Mouse (Mus musculus) heart, adult 8-10 months (tissue): ENCODE data around the gene Sarnp. TPM values are rescaled to one million over a fixed set of nuclear protein-coding genes. Genes with fewer than 3 reads are reported as not detected.

Experiments
- DNase-seq: peaks from one replicate; pipeline ENCODE4 v3.0.0; 2022; ENCODE audit warnings: low spot score
- total RNA-seq, 4 experiments: library from RNA; stranded (reverse); gene quantifications; 2 replicates each; pipeline ENCODE4 v1.2.4; 2022

Sarnp gene
- 10 to 100 TPM; 31.5 to 40.7 (median 36.8) TPM for total RNA-seq

DNA sequence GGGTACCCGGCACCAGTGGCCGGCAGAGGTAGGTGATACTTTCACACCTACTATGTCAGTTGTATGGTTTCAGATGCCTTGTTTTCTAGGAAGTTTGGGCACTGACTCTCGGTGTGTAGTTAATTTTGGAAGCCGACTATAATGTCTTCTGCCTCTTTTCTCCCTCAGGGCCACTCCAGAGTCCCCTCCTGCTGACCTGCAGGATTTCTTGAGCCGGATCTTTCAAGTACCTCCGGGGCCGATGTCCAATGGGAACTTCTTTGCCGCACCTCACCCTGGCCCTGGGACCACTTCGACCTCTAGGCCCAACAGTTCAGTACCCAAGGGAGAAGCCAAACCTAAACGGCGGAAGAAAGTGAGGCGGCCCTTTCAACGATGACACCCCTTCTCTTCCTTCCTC, at the start of gene Sarnp:
TSS of gene Sarnp (plus strand) at position 301 of the 400 bp plus-strand sequence.
- no peak for DNase-seq

DNA sequence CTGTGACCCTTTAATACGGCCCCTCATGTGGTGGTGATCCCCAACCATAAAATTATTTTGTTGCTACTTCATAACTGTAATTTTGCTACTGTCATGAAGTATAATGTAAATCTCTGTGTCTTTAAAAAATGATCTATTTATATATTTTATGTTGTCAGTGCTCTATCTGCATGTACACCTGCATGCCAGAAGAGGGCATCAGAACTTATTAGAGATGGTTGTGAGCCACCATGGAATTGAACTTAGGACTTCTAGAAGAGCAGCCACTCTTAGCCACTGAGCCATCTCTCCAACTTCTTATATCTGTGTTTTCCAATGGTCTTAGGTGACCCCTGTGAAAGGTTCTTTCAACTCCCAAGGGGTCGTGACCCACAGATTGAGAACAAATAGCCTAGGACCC, 44.2 kb upstream of the Sarnp start:
- no peak for DNase-seq

DNA sequence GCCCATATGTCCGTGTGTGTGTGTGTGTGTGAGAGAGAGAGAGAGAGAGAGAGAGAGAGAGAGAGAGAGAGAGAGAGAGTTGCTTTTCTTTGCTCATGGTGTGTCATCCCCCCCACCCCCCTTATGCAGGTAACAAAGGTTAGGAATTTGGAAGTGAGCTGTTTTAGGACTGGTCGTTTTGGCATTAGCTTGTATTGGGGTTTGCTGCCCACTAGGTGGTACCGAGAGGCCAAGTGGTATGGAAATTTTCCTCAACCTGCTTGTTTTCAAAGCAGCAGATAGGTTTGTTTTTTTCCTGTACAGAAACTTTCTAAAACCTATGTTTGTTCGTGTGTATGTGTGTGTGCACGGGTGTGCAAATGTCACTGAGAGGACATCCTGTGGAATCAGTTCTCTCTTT, 43.4 kb upstream of the Sarnp start:
- no peak for DNase-seq

DNA sequence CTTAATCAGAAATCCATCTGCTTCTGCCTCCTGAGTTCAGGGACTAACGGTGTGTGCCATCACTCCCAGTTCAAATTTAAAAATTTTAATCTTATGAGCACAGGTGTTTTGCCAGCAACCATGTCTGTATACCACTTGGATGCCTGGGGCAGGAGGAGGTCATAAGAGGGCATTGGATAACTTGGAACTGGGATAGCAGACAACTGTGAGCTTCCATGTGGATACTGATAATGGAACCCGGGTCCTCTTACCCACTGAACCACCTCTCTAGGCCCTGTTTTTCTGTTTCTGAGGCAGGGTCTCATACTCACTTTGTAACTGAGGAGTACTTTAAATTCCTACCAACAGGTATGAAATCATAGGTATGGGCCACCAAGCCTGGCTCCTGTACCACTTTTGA, 38.7 kb upstream of the Sarnp start:
- DNase-seq, result no peak

DNA sequence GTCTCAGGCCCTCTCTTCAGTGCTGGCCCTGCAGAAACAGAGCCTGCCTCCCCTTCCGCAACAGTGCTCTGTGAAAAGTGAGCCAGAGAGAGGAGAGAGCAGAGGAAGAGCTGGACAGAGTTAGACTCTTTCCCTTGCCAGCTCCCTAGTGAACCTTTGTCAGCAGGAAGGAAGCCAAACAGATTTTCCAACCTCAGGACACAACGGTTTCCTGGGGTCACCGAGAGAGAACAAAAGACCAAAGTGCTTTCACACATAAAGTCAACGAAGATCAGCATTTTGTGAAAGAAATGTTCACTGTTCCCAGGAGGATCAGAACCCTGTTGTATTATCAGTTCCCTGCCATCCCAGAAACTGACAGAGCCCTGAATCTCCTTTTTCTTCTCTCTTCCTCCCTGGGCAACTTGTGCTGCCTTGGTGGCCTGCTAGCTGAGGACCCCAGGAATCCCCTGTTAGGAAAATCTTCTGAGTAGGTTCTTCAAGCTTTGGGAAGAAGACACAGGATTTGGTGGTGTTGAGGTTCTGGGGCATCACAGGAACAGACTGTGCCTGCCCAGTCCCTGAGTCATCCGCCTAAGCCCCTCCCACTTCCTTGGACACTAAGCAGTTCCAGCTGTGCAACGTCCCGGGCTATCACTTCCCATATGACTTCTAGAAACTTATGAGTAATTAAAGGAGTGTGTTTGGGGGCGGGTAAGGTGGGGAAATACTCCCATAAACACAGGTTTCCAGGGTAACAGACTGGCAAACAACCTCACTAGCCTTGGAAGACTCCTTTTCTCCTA, 37.9 kb upstream of the Sarnp start:
- peak; percentile 94 for DNase-seq

DNA sequence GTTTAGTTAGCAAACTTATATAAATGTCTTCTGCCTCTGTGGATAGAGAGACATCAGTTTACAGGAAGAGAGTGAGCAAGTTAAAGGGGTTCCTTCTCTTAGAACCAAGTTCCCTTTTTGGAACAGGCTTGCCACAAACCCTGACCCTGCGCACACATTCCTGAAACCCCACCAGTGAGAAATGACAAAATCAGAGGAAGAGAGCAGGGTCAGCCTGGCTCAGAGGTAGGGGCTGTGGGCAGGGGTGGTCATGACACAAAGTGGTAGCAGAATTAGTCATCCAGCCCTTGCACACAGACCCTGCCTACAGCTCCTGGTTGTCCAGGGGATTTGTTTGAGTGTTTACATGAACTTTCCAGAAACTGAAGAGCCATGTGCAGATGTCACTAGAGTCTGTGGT, 36.9 kb upstream of the Sarnp start:
- DNase-seq, result no peak

DNA sequence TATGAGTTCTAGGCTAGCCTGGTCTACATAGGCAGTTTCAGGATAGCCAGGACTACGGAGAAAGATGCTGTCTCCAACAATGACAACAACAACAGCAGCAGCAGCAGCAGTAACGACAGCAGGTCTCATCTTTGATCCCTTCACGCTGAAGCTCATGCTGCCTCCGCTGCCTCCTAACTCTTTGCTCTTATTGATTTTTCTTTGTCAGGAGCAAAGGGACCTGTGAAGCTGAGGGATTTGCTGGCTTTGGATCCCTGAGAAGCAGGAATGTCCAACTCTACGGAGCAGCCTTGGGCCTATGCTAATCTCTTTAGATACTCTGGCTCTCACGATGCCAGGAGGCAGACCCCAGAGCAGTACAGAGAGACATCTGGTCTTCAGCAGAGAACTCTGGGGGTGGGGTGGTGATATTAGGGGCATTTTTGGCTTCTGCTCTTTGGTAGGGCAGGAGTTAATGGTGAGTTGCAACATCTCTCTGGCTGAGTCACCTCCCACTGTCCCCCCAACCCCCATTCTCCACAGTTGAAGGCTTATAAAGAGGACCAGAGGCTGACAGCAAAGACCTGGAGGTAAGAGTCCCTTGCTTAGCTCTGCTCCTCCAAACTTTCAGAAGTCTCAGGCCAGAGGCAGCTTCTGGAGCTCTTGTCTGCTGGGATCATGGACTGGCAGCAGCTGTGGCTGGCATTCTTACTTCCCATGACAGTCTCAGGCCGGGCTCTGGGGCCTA, 26.6 kb upstream of the Sarnp start, which contains the start of gene Mmp19:
TSS of gene Mmp19 (plus strand) at position 513 of the 727 bp plus-strand sequence.
- no peak for DNase-seq

DNA sequence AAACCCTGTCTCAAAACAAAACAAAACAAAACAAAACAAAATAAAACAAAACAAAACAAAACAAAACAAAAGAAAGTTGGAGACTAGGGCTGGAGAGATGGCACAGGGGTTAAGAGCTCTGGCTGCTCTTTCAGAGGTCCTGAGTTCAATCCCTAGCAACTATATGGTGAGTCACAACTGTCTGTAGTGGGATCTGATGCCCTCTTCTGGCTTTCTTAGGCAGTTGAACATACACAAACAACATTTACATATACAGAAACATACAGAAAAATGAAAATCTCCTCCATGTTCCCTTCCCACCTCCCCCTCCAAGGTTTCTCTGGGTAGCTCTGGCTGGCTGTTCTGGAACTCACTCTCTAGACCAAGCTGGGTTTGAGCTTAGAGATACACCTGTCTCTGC, 25.1 kb upstream of the Sarnp start:
- no peak for DNase-seq

DNA sequence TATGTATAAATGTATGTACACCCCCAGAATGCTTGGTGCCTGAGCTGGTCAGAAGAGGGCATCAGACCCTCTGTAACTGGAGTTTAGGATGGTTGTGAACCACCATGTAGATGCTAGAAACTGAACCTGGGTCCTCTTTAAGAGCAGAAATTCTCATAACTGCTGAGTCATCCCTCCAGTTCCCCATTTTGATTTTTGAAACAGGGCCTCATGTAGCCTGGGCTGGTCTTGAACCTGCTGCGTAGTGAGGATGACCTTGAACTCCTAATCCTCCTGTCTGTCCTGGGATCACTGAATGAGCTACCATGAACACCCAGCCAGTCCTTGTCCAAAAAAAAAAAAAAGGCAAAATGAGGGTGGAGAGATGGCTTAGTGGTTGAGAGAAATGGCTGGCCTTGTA, 23.9 kb upstream of the Sarnp start:
- no peak for DNase-seq

DNA sequence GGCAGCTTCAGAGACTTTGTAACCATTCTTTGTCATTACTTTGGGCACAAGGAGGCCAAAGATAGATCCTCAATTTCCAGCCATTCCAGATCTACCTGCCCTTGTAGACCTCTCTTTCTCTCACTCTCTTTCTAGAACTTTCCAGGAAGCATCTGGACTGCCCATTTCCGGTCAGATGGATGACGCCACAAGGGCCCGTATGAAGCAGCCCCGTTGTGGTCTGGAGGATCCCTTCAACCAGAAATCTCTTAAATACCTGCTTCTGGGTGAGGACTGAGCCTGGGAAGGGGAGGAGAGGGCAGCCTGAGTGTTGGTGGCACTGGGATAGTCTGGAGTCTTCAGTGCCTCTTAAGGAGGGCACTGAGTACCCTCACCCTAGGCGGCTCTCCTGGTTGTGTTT, 22.7 kb upstream of the Sarnp start:
- DNase-seq, result no peak

DNA sequence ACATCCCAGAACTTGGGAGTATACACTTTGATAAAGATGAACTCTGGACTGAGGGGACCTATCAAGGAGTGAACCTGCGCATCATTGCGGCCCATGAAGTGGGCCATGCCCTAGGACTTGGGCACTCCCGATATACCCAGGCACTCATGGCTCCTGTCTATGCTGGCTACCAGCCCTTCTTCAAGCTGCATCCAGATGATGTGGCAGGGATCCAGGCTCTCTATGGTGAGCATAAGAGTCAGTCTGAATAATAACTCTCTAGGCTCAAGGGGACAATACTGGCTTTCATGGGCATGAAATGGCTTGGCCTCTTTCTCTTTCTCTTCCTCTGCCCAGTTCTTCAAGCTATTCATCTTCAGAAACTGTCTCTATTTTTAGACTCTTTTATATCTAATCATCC, 21.6 kb upstream of the Sarnp start:
- no peak for DNase-seq

DNA sequence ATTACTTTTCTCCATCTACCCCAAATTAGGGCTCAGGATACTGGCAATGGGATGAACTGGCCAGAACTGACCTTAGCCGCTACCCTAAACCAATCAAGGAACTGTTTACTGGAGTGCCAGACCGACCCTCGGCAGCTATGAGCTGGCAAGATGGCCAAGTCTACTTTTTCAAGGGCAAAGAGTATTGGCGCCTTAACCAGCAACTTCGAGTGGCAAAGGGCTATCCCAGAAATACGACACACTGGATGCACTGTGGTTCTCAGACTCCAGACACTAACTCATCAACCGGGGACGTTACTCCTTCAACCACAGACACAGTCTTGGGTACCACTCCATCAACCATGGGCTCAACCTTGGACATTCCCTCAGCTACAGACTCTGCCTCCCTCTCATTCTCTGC, 18.5 kb upstream of the Sarnp start:
- no peak for DNase-seq

DNA sequence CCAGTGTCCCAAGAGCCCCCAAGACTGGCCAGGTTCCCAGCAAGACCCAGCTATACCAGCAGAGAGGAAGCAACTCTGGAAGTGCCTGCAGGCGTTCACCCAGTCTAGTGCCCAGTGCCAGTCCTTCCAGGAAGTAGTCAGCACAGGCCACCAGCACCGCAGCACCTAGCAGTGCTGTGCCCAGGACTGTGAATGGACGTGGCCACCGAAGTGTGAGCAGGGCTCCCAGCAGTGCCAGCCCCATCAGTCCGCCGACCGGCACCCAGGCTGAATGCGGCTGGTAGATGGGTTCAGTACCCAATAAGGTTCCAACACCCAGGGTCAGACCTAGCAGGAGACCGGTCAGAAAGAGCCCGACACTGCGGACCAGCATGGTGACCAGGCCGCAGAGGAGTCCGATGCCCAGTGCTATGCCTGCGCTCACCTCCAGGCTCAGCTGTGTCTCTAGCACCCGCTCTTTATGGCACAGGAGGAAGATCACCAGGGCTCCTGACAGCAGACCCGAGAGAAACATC, 15.1 kb upstream of the Sarnp start:
- no peak for DNase-seq

DNA sequence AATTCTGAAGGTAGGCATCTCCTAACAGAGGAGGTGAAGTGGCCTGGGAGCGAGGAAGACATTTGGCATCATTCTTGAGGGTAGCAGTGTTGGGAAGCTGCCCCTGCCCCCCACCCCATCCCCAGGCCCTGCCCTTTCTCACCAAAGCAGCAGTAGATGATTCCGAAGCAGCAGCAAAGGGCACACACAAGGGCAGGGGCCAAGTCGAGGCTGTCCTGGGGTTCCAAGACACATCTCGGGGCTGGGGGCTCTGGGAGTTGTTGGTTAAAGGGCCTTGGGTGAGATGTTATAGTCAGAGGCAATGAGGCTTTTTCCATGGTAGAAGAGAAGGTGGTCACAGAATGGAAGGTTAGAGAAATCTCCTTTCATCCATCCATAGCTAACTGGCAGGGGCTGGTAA, 14.2 kb upstream of the Sarnp start:
- DNase-seq, result no peak

DNA sequence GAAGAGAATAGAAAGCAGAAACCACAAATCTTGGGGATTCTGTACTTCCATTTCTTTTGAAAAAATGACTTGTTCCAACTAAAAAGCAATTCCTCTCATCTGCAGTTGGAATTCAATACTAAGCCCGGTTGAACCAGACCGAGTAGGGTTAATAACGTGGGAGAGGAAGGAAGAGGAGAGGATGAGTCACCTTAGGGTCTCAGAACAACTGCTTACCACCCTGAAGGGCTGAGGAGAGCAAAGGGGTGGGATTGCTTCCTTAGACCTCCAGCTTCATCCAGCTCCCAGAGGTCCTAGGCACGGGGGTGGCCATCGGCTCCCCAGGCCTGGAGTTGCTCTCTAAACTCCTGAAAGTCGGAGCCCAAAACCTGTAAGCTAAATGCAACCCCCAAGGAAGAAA, 13.8 kb upstream of the Sarnp start:
- no peak for DNase-seq

DNA sequence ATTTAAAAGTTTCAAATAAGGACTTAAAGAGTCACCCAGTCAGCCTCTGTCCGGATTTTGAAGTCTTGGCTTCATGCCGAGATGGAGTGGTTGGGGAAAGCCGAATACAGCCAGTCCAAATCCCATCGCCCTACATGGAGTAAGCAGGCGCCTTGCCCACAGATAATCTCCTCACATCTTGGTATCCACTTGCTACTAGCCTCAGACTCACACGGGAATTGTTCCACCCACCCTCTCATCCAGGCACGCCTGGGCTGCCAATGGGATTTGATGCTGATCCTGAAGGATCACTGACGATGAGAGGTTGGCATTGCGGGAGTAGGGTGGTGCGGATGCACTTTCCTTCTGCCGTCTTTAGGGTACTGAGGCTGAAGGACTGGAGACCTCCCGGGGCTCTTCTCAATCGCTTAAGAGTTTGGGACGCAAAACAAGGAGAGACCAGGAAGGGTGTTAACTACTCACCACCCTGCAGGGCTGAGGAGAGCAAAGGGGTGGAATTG, 13.3 kb upstream of the Sarnp start, which contains the start of gene Dnajc14:
TSS of gene Dnajc14 (plus strand) at position 292 of the 500 bp plus-strand sequence.
- peak; percentile 61 for DNase-seq

DNA sequence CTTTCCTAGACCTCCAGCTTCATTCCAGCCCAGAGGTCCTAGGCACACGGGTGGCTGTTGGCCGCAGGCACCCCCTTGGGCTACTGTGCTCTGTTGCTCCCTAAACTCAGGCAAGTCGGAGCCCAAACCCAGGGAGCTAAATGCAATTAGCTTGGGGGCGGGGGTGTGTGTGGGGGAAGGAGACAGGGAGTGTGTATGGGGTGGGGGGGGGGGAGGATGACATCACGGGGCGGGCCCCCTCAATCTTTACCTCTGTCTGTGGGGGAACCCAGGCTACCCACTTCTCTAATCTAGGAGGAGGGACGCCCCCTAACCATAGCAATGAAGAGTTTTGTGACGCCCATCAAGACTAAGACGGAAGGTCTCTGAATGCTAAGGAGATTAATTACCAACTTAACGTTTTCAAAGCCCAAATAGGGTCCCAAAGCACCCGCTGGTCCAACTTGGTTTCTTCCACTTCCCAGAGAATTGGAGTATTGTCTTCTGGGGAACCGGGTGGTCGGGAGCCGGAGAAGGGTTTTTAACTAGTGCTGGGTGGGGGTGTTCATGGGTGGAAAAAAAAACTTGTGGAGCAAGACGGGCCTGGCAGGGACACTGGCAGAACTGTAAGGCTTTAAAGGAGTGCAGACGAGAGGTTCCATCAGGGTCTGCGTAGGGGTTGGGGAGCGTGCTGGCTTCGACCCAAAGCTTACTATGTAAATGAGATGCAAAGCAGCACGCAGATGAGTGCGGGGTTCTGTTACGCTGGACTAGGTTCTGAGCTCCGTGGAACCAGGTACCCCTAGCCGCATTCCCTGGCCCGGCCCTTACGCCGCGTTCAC, 12.7 kb upstream of the Sarnp start, which contains the start of gene Tmem198b:
TSS of gene Tmem198b (minus strand) at position 100 of the 821 bp plus-strand sequence.
- DNase-seq, result peak; percentile 79

DNA sequence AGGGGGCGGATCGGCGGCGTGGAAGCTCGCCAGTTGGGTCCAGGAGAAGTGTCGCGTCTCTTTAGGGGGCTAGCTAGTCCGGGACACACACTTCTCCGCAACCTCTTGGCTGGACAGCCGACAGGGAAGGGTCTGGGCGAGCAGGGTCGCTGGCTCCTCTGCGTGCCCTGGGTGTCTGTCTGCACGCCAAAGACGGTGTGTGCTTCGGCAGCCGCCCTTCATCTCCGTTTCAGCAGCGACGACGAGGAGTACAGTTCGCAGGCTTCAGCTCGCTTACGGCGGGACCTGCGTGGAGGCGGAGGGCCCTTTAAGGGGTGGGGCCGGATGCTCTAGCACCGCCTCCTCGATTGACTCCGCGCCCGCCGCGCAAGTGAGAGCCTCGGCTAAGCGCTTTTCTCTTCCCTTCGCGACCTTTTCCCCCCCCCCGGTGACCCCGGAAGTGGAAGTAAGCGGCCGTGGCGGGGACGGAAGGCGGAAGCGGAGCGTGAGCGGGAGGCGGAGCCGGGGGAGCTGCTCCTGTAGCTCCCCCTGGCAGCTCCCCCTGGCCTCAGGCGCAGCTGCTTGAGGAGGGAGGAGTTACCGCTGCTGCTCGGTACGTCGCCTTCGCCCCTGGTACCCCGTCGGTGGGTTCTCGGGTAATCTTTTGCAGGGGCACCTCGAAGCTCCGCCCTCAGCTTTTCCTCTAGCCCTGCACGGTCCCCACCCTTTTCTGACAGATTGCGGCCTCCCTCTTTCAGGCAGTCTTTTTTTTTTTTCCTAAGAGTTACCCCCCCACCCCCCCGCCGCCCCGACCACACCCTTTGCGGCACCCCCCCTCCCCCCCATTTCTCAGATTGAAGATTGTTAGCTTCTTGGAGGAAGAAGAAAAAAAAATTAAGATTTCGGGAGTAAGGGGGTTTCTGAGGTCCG, 11.8 kb upstream of the Sarnp start:
- peak; percentile 94 for DNase-seq

DNA sequence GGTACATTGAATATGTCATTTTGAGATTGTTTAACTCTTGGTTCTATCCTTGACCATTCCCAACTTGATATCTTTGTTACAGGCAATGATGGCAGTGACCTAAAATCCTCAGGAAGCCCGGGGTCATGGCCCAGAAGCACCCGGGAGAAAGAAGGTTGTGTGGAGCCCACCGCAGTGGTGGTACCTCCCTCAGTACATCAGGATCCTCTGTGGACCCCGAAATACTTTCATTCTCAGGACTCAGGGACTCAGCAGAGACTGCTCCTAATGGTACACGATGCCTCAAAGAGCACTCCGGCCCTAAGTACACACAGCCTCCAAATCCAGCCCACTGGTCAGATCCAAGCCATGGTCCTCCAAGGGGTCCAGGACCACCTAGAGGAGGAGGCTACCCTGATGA, 11.0 kb upstream of the Sarnp start:
- peak; percentile 24 for DNase-seq

DNA sequence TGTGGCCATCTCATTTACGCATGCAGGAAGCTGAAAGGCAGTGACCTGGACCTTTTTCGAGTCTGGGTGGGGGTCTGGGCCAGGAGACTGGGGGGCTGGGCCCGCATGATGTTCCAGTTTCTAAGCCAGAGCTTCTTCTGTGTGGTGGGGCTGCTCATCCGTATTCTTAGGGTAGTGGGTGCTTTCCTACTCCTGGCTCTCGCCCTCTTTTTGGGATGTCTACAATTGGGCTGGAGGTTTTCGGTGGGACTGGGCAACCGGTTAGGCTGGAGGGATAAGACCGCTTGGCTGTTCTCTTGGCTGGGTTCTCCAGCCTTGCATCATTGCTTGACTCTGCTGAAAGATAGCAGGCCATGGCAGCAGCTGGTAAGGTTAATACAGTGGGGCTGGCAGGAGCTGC, 10.1 kb upstream of the Sarnp start:
- DNase-seq, result no peak

DNA sequence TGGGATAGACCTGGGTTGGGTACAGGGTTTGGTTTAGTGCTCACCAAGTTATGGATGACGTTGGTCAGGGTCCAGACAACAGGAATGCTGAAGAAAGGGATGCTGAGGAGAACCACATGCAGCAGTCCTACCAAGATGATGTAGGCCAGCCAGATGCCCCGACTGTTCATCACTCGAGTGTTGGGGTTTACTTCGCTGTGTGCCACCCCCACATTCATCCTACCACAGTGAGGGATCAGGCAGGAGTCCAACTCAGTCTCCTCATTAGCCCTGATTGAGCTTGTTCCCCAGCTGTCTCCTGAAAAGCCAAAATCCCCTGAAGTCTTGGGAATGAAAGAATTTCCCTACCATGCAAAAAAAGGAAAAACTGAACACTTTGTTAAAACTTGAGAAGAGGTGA, 3.1 kb downstream of the Sarnp start:
- DNase-seq, result no peak
